Mouse (Mus musculus) C2C12 (cell line): ENCODE measurements at regions not wholly inside any gene's neighbourhood (a gene's known extent, or its start where the extent isn't known, plus 50 kb on each side); places are given as distances from the start of the nearest gene placed in this dataset.

ENCODE experiments used
- CTCF ChIP-seq: IDR thresholded peaks from one replicate; pipeline ENCODE4 v1.5.1; 2011; ENCODE audit not compliant: control insufficient read depth, insufficient read depth, insufficient read length
- FOSL1 ChIP-seq: IDR thresholded peaks from one replicate; pipeline ENCODE4 v1.8.0; 2011; ENCODE audit warnings: mild to moderate bottlenecking, low read length; ENCODE audit not compliant: poor library complexity, insufficient read depth, severe bottlenecking
- MAX ChIP-seq: IDR thresholded peaks from one replicate; pipeline ENCODE4 v1.6.1; 2011; ENCODE audit warnings: mild to moderate bottlenecking, control low read depth
- MYOD1 ChIP-seq: IDR thresholded peaks from one replicate; pipeline ENCODE4 v1.6.1; 2011; ENCODE audit warnings: low read depth; ENCODE audit not compliant: control insufficient read depth, insufficient read length
- MYOG ChIP-seq: IDR thresholded peaks from one replicate; pipeline ENCODE4 v1.6.1; 2011; ENCODE audit not compliant: control insufficient read depth, insufficient read length; ENCODE audit errors: extremely low read depth
- USF1 ChIP-seq: IDR thresholded peaks from one replicate; pipeline ENCODE4 v1.6.1; 2011; ENCODE audit warnings: low read depth, mild to moderate bottlenecking, control low read depth, moderate library complexity

GRCm38 (mm10) chr1:133503336-133503735 is 79.2 kb upstream of the Sox13 start:
- TF ChIP-seq USF1 (no peak), CTCF (no peak), MAX (no peak), MYOD1 (no peak), MYOG (no peak), FOSL1 (no peak)
